Mouse (Mus musculus) heart, adult 11 months (tissue): ENCODE results near the gene Ccdc106.
A peak's percentile ranks its signal among the peaks of the same experiment; 100 is the strongest.

ENCODE experiments used
- DNase-seq: peaks from one replicate; pipeline ENCODE4 v3.0.0; 2022

The Ccdc106 gene

DNA sequence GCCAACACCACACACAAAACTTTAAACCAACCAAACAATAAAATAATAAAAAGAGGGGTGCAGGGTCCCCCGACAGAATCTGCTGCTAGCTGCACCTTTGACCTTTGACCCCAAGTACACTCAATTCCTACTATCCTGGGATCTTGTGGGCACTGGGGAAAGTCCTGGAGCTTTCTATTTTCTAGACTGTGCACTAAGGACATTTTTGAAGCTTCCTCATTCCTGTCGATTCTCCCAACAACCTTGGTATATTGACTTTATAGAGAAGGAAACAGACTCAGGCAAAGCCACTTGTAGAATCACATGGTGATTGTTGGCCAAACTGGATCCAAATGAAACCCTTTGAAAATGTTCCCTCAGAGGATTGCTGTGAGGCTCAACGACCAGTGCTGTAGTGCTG lies 4.3 kb upstream of the Ccdc106 start:
- DNase-seq: no peak

DNA sequence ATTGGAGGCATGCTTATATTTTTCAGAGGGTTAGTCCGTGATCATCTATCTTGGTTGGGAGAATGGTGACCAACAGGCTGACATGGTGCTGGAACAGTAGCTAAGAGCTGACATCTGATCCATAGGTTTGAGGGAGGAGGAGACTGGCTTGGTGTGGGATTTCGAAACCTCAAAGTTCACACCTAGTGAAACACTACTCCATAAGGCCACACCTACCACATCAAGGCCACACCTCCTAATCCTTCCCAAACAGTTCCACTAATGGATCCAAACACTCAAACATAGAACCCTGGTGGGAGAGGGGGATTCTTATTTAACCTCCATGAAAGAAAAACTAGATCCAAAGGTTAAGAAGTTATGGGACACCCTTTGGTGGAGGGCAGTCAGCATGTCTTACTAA lies 3.4 kb upstream of the Ccdc106 start:
- DNase-seq: peak; percentile 85

- DNase-seq: peak; percentile 92
Observed at GRCm38 (mm10) chr7:5017352-5017751, 3.0 kb upstream of the Ccdc106 start.

GRCm38 (mm10) chr7:5017931-5018330 lies 2.4 kb upstream of the Ccdc106 start:
- peak; percentile 90 for DNase-seq

GRCm38 (mm10) chr7:5019576-5019975 lies 777 bp upstream of the Ccdc106 start:
- peak; percentile 90 for DNase-seq

DNA sequence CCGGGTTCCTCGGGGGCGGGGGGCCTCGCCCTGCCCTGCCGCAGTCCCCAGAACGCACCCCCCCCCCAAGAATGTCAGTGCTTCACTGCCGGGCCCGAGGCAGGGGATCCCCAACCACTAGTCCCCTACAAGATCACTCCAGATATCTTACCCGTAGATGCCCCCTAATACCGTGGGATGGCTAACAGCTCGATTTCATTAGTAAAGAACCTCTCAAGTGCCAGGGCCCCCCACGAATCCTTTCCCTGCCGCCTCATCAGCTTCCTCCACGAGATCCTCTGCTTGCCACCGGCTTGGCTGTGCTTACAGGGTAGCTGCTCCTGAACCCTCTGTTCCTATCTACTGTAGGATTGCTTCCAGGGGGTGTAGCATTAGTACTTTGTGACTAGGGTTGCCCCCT lies 332 bp downstream of the Ccdc106 start:
- no peak for DNase-seq

DNA sequence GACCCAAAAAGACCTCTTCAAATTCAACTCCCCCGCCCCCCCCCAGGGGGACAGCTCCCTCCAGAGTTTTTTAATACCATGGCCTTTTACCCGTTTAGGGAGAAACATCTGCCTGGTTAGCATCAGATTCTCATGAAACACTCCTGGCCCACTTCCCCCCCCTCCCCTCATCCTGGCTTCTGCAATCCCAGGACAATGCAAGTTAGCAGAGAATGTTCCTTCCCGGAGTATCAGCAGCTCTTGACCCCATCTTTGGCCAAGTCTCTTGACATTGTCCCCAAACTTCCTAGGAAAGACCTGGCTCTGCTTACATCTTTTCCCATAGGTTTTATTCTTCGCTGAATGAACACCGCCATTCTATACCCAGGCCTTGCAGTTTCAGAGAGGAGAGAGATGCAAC lies 844 bp downstream of the Ccdc106 start:
- peak; percentile 87 for DNase-seq

- DNase-seq: peak; percentile 91
Observed at GRCm38 (mm10) chr7:5029543-5029942, 9.2 kb downstream of the Ccdc106 start.

DNA sequence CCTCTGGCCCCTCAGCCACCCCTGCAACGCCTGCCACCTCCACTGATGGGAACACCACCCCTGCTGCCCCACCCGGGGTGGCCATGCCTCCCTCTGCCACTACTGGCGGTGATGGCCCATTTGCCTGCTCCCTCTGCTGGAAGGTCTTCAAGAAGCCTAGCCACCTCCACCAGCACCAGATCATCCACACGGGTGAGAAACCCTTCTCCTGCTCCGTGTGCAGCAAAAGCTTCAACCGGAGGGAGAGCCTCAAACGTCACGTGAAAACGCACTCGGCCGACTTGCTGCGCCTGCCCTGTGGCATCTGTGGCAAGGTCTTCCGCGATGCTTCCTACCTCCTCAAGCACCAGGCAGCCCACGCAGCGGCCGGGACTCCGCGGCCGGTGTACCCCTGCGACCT lies 9.6 kb downstream of the Ccdc106 start:
- DNase-seq: no peak

GRCm38 (mm10) chr7:5030554-5031275 lies 10.4 kb downstream of the Ccdc106 start:
- peak; percentile 89 for DNase-seq

- DNase-seq: no peak
Observed at GRCm38 (mm10) chr7:5031496-5031895, 11.1 kb downstream of the Ccdc106 start.

- no peak for DNase-seq
Observed at GRCm38 (mm10) chr7:5033818-5034217, 13.5 kb downstream of the Ccdc106 start, which contains the start of gene 4632433K11Rik. Gene 4632433K11Rik, plus strand, starts transcription at chr7:5034118.

- DNase-seq: peak; percentile 92
Observed at GRCm38 (mm10) chr7:5035628-5036027, 15.3 kb downstream of the Ccdc106 start.

GRCm38 (mm10) chr7:5036136-5036535 lies 15.8 kb downstream of the Ccdc106 start:
- DNase-seq: peak; percentile 93

DNA sequence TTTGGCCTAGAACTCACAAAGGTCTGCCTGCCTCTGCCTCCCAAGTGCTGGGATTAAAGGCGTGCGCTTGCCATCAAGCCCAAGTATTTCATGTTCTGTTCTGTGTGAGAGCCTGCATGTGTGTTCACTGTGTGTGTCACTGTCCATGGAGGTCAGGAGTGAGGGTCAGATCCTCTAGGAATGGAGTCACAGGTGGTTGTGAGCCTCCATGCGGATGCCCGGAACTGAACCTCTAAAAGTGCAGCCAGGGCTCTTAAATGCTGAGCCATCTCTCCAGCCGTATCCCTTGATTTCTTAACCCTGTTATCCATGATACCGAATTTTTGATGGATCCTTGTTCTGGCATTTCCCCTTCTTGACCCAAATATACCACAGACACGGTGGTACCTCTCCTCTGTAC lies 16.7 kb downstream of the Ccdc106 start:
- peak; percentile 87 for DNase-seq

DNA sequence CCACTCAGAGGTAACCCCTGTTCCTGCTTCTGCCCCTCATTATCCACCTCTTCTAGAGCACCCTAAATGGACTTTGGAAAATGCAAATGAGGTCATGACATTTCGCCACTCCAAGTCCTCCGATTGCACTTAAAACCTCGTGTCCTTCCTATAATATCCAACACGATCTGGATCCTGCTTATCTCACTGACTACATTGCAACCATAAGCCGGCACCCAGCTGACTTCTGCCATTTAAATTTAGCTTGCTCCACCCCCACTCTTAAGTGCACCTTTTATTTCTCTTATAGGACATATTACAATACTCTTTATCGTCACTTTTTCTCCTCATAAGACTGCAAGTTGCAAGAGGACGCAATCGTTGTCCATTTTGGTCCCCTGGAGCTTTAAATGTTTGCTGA lies 17.1 kb downstream of the Ccdc106 start:
- DNase-seq: peak; percentile 87

DNA sequence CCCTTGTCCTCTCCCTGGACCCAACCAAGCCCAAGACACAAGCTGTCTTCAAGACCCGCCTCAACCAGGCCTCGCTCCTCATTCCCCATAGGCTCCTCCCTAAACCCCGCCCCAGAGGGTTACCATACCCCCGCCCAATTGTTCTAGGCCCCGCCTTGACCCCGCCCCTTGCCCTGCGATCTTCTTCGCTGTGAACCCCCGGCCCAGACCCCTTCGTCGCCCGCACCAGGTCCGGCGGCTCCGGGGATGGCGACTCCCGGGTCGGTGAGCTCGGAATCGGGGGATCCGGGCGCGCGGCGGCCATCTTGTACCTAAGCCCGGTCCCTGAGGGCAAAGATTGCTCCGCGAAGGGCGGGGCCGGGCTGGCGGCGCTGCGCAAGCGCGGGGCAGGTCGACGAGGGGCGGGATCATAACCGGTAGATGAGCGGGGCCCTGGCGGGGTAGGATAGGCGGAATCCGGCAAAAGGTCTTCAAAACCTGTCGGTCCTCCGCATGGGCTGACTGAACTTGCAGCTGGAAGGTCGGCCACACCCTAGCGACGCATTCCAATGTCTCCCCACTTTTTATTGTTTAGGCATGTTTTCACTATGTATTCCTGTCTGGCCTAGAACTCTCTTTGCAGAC lies 17.9 kb downstream of the Ccdc106 start, which contains the start of gene Zfp784:
TSS of gene Zfp784 (minus strand) at position 338 of the 624 bp plus-strand sequence.
- DNase-seq: peak; percentile 100

GRCm38 (mm10) chr7:5038940-5039339 lies 18.6 kb downstream of the Ccdc106 start:
- no peak for DNase-seq

GRCm38 (mm10) chr7:5044981-5045380 lies 24.6 kb downstream of the Ccdc106 start:
- no peak for DNase-seq

GRCm38 (mm10) chr7:5046112-5046511 lies 25.8 kb downstream of the Ccdc106 start:
- no peak for DNase-seq

- no peak for DNase-seq
Observed at GRCm38 (mm10) chr7:5047313-5047712, 27.0 kb downstream of the Ccdc106 start.

- DNase-seq: peak; percentile 98
Observed at GRCm38 (mm10) chr7:5051193-5052192, 31.1 kb downstream of the Ccdc106 start, which contains the start of gene Zfp580. Gene Zfp580, plus strand, starts transcription at chr7:5051538.

- DNase-seq: peak; percentile 85
Observed at GRCm38 (mm10) chr7:5052438-5052837, 32.1 kb downstream of the Ccdc106 start.
